Mouse (Mus musculus): Measurements from ENCODE around the gene Slc35c1.
A peak's percentile ranks its signal among the peaks of the same experiment; 100 is the strongest.
"Not testable (repeated sequence)": the region's sequence is repeated elsewhere in the genome, so short reads cannot be mapped to it uniquely, and the experiment has no call there.

Gene Slc35c1

GRCm38 (mm10) chr2:92459921-92460707 is at the start of gene Slc35c1:
Gene Slc35c1, minus strand, starts transcription at chr2:92460538.
- peak; percentile 46 for DNase-seq (ENCODE audit: low spot score)

- DNase-seq (ENCODE audit: low spot score) = no peak
Observed at GRCm38 (mm10) chr2:92505291-92505690, 45.0 kb upstream of the Slc35c1 start.

GRCm38 (mm10) chr2:92503421-92503820 is 43.1 kb upstream of the Slc35c1 start:
- no peak for DNase-seq (ENCODE audit: low spot score)

- DNase-seq (ENCODE audit: low spot score) = no peak
Observed at GRCm38 (mm10) chr2:92499701-92500322, 39.5 kb upstream of the Slc35c1 start.

DNA sequence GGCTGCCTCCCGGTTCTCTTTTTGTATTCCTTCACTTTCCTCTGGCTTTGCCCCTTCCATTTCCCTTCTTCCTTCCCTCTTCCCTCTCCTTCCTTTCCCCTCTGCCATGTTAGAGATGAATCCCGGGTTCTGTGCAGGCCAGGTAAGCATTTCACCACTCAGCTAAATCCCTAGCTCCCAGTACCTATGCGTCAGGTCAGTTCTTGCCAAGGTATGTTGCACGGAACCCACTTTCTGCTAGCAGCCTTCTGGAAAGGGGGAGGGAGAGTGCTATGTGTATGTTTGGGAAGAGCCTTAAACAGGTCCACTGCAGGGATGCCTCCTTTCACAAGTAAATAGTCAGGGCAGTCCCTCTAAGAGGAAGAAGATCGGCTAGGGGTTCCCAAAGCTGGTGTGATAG is 36.8 kb upstream of the Slc35c1 start:
- no peak for DNase-seq (ENCODE audit: low spot score)

- DNase-seq (ENCODE audit: low spot score) = no peak
Observed at GRCm38 (mm10) chr2:92496681-92497080, 36.3 kb upstream of the Slc35c1 start.

DNA sequence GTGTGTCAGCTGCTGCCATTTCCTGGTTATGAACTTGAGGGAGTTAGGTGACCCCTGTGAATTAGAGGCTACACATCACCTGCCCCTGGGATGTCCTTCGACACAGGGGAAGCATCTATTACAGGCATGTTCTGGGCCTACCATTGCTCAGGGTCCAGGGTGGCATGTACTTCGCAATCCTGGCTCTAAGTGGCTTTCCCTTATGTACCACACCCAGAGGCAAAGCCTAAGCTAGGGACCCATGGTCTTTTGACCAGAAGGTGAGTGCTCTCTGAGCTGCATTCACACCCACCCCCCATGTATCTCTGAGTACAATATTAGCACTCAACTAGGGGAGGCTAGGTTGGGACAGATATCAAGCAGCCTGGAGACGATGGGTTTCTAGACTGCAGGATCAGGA is 34.6 kb upstream of the Slc35c1 start:
- DNase-seq (ENCODE audit: low spot score) = no peak

DNA sequence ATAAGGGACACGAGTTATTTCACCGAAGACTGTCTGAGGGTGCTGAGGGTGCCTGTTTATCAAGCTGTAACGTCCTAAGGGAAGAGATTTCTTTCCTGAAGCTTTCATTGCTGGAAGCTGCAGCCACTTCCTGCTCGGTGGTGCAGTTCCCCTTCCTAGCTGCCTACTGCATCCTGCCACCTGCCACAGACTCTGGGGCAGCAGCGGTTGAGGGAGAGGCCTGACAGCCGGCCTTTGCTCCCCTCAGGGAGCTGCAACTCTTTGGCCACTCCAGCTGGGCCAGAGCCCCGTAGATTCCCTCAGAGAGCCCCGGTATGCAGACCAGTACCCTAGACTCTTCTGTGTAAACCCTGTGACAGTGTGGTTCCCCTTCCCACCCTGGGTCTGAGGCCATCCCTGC is 34.1 kb upstream of the Slc35c1 start:
- no peak for DNase-seq (ENCODE audit: low spot score)

DNA sequence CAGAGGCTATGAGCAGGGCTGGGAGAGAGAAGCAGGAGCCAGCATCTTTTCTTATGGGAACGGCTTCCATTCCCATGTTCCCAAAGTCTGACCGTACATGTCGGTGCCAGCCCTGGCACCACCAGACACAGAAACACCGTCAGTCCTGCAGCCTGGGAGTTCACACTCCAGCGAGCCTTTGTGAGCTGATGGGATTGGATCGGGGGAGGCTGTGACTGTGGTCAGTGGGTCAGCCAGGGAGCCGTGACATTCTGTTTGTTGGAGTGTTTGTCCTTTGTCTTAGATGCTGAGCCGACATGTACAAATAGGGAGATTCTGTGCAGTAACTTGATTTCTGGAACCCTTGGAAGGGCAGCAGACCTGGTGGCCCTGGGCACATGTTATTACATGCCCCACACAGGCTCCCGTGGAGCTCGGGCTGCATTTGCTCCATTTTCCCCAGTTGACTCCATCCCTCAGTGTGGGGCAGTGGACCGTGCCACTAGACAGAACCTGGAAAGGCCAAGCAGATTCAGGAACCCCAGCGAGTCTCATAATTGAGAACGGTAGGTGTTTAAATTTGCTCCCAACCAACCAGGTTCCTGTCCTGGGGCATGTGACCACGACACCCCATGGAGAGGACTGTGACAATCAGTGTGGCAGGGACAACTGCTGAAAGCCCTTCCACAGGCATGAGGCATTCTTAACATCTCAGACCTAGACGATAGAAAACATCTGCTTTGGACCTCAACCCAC is 33.5 kb upstream of the Slc35c1 start:
- no peak for DNase-seq (ENCODE audit: low spot score)

DNA sequence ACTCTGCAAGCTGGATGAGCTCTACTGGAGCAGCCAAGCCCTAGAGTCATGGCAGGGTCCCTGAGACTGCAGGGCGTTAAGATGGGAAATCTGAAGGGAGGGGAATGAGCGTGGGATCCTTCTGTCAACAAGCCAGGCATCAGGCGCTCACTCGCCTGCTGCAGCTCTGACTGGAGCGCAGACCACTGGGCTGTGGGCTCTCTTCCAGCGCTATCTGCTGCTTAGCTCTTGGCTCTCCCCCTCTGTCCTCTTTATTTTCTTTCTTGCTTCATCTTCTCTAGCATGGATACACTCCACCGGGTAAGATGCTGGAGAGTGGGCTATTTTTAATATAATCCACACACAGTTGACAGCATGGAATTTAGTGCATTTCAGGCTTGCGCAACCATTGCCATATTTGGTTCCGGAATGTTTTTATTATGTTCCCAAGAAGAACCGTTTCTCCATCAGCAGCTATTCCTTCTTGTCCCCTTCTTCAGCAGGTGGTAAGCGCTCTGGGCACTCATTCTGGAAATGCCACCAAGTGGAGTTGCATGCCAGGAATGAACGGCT is 31.7 kb upstream of the Slc35c1 start:
- no peak for DNase-seq (ENCODE audit: low spot score)

DNA sequence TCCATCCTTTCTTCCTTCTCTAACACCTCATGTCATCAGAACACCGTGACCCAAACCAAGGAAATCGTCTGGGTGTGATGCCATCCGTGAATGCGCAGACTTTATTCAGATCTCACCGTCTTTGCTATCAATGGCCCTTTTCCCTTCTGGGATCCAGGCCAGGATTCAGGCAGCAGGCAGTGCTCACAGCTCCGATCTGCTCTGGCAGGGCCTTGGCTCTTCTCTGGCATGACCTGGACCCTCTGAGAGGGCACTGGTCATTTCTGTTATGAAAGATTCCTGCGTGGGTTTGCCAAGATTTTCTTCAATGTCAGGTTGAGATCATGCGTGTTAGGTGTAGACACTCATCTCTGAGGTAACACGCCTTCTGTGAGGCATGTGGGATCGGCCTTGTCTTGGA is 30.2 kb upstream of the Slc35c1 start:
- DNase-seq (ENCODE audit: low spot score) = no peak

- DNase-seq (ENCODE audit: low spot score) = no peak
Observed at GRCm38 (mm10) chr2:92487791-92488190, 27.5 kb upstream of the Slc35c1 start.

- no peak for DNase-seq (ENCODE audit: low spot score)
Observed at GRCm38 (mm10) chr2:92486911-92487310, 26.6 kb upstream of the Slc35c1 start.

GRCm38 (mm10) chr2:92486403-92486802 is 26.1 kb upstream of the Slc35c1 start:
- DNase-seq (ENCODE audit: low spot score) = peak; percentile 77

- DNase-seq (ENCODE audit: low spot score) = peak; percentile 62
Observed at GRCm38 (mm10) chr2:92485640-92486295, 25.4 kb upstream of the Slc35c1 start.

DNA sequence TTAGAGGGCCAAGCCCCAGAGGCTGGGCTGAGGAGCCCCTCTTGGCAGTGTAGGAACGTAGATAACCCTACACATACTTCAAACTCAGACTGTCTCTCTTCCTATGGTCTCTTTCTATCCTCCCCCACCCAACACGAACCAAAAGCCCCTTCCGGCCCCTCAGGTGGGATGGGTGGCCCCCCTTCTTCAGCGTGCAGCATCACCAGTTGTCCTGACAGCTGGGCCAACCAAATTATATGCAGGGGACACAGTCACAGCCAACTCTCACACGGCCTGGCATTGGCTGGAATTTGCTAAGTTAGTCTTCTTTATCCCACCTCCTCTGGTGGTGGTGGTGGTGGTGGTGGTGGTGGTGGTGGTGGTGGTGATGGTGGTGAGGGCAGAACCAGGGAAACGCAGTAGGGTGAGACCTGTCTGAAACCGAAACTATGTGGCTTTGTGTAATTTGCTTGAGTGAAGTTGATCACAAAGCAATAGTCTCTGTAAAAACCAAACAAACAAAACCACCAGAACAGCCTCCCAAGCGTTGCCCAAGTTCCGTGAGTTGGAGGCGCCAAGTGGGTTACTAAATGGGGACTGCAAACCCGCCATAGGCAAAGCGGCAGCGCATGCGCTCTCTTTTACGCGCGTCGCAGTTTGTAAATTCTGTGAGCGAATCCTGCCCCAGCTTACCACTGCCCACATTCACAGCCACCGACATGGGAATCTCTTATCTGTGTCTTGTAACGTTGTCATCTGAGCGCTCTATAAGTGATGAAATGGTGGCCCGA is 24.1 kb upstream of the Slc35c1 start:
- no peak for DNase-seq (ENCODE audit: low spot score)

GRCm38 (mm10) chr2:92483505-92483904 is 23.2 kb upstream of the Slc35c1 start:
- no peak for DNase-seq (ENCODE audit: low spot score)

GRCm38 (mm10) chr2:92482551-92482950 is 22.2 kb upstream of the Slc35c1 start:
- no peak for DNase-seq (ENCODE audit: low spot score)

DNA sequence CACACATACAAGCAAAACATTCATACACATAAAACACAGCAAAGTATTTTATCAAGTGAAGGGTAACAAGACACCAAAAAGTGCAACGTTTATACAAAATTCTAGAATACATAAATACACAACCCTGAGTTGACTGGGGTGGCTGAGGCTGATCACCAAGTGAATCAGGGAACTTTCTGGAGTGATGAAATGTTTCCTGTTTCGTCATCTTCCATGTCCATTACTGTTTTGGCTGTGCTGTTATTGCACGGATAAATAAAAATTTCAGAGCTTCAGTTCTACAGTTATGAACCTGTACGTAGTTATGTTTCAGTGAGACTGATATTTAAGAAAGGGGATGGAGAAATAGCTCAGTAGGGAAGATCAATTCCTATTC is 18.0 kb upstream of the Slc35c1 start:
- DNase-seq (ENCODE audit: low spot score) = no peak

DNA sequence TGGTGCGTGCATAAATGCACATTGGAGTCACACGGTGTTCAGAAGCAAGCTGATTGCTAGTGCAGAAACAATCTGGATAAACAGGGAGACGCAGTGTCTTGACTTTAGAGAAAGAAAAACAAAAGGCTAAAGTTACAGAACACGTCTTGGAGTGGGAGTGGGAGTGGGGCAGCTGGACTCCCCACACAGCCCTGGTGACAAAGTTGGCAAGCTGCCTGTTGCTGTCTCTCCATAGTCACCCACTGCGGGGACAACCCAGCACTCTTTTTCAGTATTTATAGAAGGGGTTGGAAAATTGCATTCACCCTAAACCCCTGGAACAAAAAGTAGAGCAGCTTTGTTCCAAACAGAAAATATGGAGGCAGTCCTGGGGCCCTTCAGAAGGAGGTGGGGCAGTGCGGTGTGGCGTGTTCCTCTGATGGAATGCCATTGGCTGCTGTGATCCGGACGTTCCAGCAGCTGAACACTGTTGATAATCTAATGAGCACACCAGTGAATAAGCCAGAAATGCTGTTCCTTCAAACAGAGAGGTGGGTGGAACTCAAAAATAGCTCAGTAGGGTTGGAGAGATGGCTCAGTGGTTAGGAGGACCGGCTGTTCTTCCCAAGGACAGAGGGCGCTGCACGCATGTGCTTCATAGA is 17.5 kb upstream of the Slc35c1 start:
- no peak for DNase-seq (ENCODE audit: low spot score)

- DNase-seq (ENCODE audit: low spot score) = not testable (repeated sequence)
Observed at GRCm38 (mm10) chr2:92476580-92476979, 16.2 kb upstream of the Slc35c1 start.
